Mouse (Mus musculus): Measurements from ENCODE around the gene Ptprj. TPM values are rescaled to one million over a fixed set of nuclear protein-coding genes. Genes with fewer than 3 reads are reported as not detected.

Gene Ptprj
- total and polyA plus RNA-seq, 3 experiments = 6.9 to 8.9 (median 7.3) TPM

DNA sequence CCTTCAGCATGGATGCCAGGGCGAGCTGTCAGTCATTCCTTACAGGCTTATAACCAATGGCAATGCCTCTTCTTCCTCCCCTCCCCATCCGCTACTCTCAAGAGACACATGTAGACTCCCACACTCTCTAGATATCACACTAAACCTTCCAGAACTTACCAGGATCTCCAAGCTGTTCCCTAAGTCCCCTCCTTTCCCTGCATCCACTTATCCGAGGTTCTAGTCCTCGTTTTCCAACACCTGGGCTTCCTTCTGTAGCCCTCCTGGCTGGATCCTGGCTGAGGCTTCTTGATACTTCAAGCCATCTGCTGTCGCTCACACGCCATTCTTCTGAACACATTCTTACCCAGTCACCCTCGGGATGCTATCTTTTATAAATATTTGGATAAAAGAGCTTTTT is 114.0 kb downstream of the Ptprj start:
- no peak overlapping the region for H3K4me2 ChIP-seq (ENCODE audit: insufficient read depth, low read depth, poor library complexity, severe bottlenecking)

DNA sequence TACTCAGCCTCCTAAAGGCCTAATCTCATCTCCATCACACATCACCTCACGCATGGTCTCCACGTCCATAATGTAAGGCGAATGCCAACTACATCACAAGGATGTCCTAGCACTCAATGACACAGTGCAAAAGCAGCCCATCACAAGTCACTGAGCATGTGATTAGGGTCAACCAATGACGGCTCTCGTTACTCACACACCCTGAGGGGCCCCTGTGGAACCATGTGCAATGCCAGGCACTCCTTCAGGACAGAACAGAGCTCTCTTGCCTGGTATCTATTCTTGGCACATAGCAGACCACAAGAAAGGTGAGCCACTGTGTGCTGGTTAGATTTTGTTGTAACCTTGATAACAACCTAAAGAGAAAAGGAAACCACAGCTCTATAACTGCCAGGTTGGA is 116.7 kb downstream of the Ptprj start:
- H3K27ac ChIP-seq (ENCODE audit: insufficient read depth, low read depth) = no peak overlapping the region
- no peaks in the 10 kb centered on the region for H3K27me3 ChIP-seq (replicated peaks)
- H3K79me2 ChIP-seq (replicated peaks; ENCODE audit: control insufficient read depth, extremely low read depth, insufficient read depth, poor library complexity, severe bottlenecking) = no peaks in the 10 kb centered on the region
- H3K9ac ChIP-seq (ENCODE audit: insufficient read depth, low read depth) = no peak overlapping the region
- dilution Hi-C loops (cut with MboI; ENCODE audit: extremely low pct_ligation_motif_present, extremely low pct_unique_long_range_greater_than_20kb, low sequenced_read_pairs) = no loop called here
- in situ Hi-C loops (cut with MboI; ENCODE audit: low pct_ligation_motif_present, low pct_unique_long_range_greater_than_20kb, low sequenced_read_pairs) = no loop called here
- H3K4me3 ChIP-seq (replicated peaks in 1 of 3; ENCODE audit: low read depth in 2 of 3, low read length in 2 of 3, poor library complexity in 1 of 3) = no peak overlapping the region
- no peaks in the 10 kb centered on the region for H3K4me1 ChIP-seq (ENCODE audit: control insufficient read depth in 1 of 2, insufficient read depth in 2 of 2)
- H3K4me2 ChIP-seq (ENCODE audit: insufficient read depth, low read depth, poor library complexity, severe bottlenecking) = no peak overlapping the region
- H3K36me3 ChIP-seq (replicated peaks in 1 of 2; ENCODE audit: control insufficient read depth in 1 of 2, insufficient read depth in 1 of 2, low read length in 1 of 2) = peaks cover 36 to 82% of the 10 kb centered on the region in 2 experiments
- no peaks in the 10 kb centered on the region for H3K9me3 ChIP-seq (replicated peaks; ENCODE audit: low read length)
- DNase-seq (ENCODE audit: extremely low read depth) = no peak
- TF ChIP-seq POLR2A (IDR thresholded peaks at IDR 0.05; ENCODE audit: low read depth, low read length) (no peak), MYC (IDR thresholded peaks at IDR 0.05; ENCODE audit: low read depth, low read length) (no peak), ELF1 (IDR thresholded peaks at IDR 0.05; ENCODE audit: low read depth, low read length) (no peak), RCOR1 (conservative IDR thresholded peaks at IDR 0.05; ENCODE audit: low read depth, low read length) (no peak), ZKSCAN1 (IDR thresholded peaks at IDR 0.05; ENCODE audit: borderline replicate concordance, low read depth, low read length) (no peak), ETS1 (conservative IDR thresholded peaks at IDR 0.05; ENCODE audit: low read depth, low read length) (no peak), NELFE (IDR thresholded peaks at IDR 0.05; ENCODE audit: low read depth, low read length) (no peak), MAFK (IDR thresholded peaks at IDR 0.05; ENCODE audit: insufficient replicate concordance, low read length) (no peak), CHD1 (IDR thresholded peaks at IDR 0.05; ENCODE audit: low read depth, low read length) (no peak), POLR2AphosphoS2 (IDR thresholded peaks at IDR 0.05; ENCODE audit: low read depth, low read length) (no peak), BHLHE40 (IDR thresholded peaks at IDR 0.05; ENCODE audit: low read depth, low read length) (no peak), JUN (IDR thresholded peaks at IDR 0.05; ENCODE audit: insufficient read depth, low read depth, low read length) (no peak), IRF4 (IDR thresholded peaks at IDR 0.05; ENCODE audit: low read depth, low read length) (no peak), ZC3H11A (IDR thresholded peaks at IDR 0.05; ENCODE audit: low read depth, low read length) (no peak), SIN3A (IDR thresholded peaks at IDR 0.05; ENCODE audit: low read length) (no peak), TCF12 (IDR thresholded peaks at IDR 0.05; ENCODE audit: low read depth, low read length) (no peak), E2F4 (IDR thresholded peaks at IDR 0.05; ENCODE audit: insufficient replicate concordance, low read depth, low read length) (no peak), USF2 (conservative IDR thresholded peaks at IDR 0.05; ENCODE audit: low read depth, low read length) (no peak)

More for the DNA sequence above, 114.0 kb downstream of the Ptprj start:
- Histone ChIP-seq H3K79me2 (replicated peaks; ENCODE audit: control insufficient read depth, extremely low read depth, insufficient read depth, poor library complexity, severe bottlenecking) (0 out of 2 replicates have a peak, but pooled peaks cover 2% of the 10 kb centered on the region), H3K4me3 (replicated peaks in 1 of 3; ENCODE audit: low read depth in 2 of 3, low read length in 2 of 3, poor library complexity in 1 of 3) (no peak overlapping the region), H3K27me3 (replicated peaks) (no peaks in the 10 kb centered on the region), H3K9me3 (replicated peaks; ENCODE audit: low read length) (no peaks in the 10 kb centered on the region), H3K4me1 (ENCODE audit: control insufficient read depth in 1 of 2, insufficient read depth in 2 of 2) (no peaks in the 10 kb centered on the region), H3K9ac (ENCODE audit: insufficient read depth, low read depth) (no peak overlapping the region), H3K27ac (ENCODE audit: insufficient read depth, low read depth) (no peak overlapping the region), H3K36me3 (replicated peaks in 1 of 2; ENCODE audit: control insufficient read depth in 1 of 2, insufficient read depth in 1 of 2, low read length in 1 of 2) (peaks cover 24 to 73% of the 10 kb centered on the region in 2 experiments)
- in situ Hi-C loops (cut with MboI; ENCODE audit: low pct_ligation_motif_present, low pct_unique_long_range_greater_than_20kb, low sequenced_read_pairs) (no loop called here), dilution Hi-C loops (cut with MboI; ENCODE audit: extremely low pct_ligation_motif_present, extremely low pct_unique_long_range_greater_than_20kb, low sequenced_read_pairs) (no loop called here)
- DNase-seq (ENCODE audit: extremely low read depth) = no peak
- TF ChIP-seq POLR2A (IDR thresholded peaks at IDR 0.05; ENCODE audit: low read depth, low read length) = no peak
- no peak for TF ChIP-seq USF2 (conservative IDR thresholded peaks at IDR 0.05; ENCODE audit: low read depth, low read length)
- TF ChIP-seq ZKSCAN1 (IDR thresholded peaks at IDR 0.05; ENCODE audit: borderline replicate concordance, low read depth, low read length) = no peak
- TF ChIP-seq CHD2 (IDR thresholded peaks at IDR 0.05; ENCODE audit: low read length) = no peak
- no peak for TF ChIP-seq MEF2A (IDR thresholded peaks at IDR 0.05; ENCODE audit: borderline replicate concordance, low read depth, low read length)
- TF ChIP-seq RAD21 (IDR thresholded peaks at IDR 0.05; ENCODE audit: low read depth, low read length) = no peak
- TF ChIP-seq ZC3H11A (IDR thresholded peaks at IDR 0.05; ENCODE audit: low read depth, low read length) = no peak
- no peak for TF ChIP-seq NELFE (IDR thresholded peaks at IDR 0.05; ENCODE audit: low read depth, low read length)
- TF ChIP-seq POLR2AphosphoS2 (IDR thresholded peaks at IDR 0.05; ENCODE audit: low read depth, low read length) = no peak
- TF ChIP-seq MAX (IDR thresholded peaks at IDR 0.05; ENCODE audit: low read length) = no peak

Data from CH12.LX (cell line).